Mouse (Mus musculus) heart, embryonic 15.5 days (tissue): Measurements from ENCODE around the gene Tgm2. TPM values are rescaled to one million over a fixed set of nuclear protein-coding genes. Genes with fewer than 3 reads are reported as not detected.

Experiments used
- ATAC-seq: fragments of 200-750 bp; cut with Nextera tagmentation; replicated peaks from 2 replicates; pipeline ENCODE4 v1.8.0; 2017; ENCODE audit warnings: low read depth, moderate TSS enrichment; ENCODE audit not compliant: insufficient number of reproducible peaks, insufficient read depth, low FRiP score
- H3K27ac ChIP-seq: fragments of 300-500 bp; sonication (generic); 2 replicates; pipeline ENCODE4 v1.5.1; 2015; ENCODE audit warnings: mild to moderate bottlenecking, inconsistent platforms
- H3K27me3 ChIP-seq: fragments of 300-500 bp; sonication (generic); 2 replicates; pipeline ENCODE4 v1.6.1; 2015; ENCODE audit warnings: inconsistent platforms
- H3K36me3 ChIP-seq: fragments of 300-500 bp; sonication (generic); 2 replicates; pipeline ENCODE4 v1.6.1; 2015; ENCODE audit warnings: mild to moderate bottlenecking, inconsistent platforms
- H3K4me1 ChIP-seq: fragments of 300-500 bp; sonication (generic); replicated peaks from 2 replicates; pipeline ENCODE4 v1.6.1; 2015; ENCODE audit warnings: inconsistent platforms
- H3K4me2 ChIP-seq: fragments of 300-500 bp; sonication (generic); 2 replicates; pipeline ENCODE4 v1.6.1; 2015; ENCODE audit warnings: inconsistent platforms, mild to moderate bottlenecking, moderate library complexity
- H3K4me3 ChIP-seq: fragments of 300-500 bp; sonication (generic); 2 replicates; pipeline ENCODE4 v1.5.1; 2015; ENCODE audit warnings: mild to moderate bottlenecking, inconsistent platforms
- H3K9ac ChIP-seq: fragments of 300-500 bp; sonication (generic); 2 replicates; pipeline ENCODE4 v1.6.1; 2015; ENCODE audit warnings: mild to moderate bottlenecking, inconsistent platforms
- H3K9me3 ChIP-seq: fragments of 300-500 bp; sonication (generic); replicated peaks from 2 replicates; pipeline ENCODE4 v1.6.1; 2016; ENCODE audit warnings: inconsistent platforms
- WGBS: fragments of 180-500 bp; shearing (Covaris S2); methylation state at CpG from one replicate; pipeline ENCODE4 v1.1.7; 2015; ENCODE audit warnings: mixed read lengths; 5-methylcytosine and 5-hydroxymethylcytosine counted together
- polyA plus RNA-seq: library from polyadenylated mRNA; unstranded; fragments of >200 nt; fragmentation: Nextera tagmentation; extraction: Ambion mirVana; gene quantifications from 2 replicates; pipeline ENCODE4 v1.2.1, GENCODE M21; 2015

Gene Tgm2
- polyA plus RNA-seq, 1 experiment from 2014 or later = 208 TPM

DNA sequence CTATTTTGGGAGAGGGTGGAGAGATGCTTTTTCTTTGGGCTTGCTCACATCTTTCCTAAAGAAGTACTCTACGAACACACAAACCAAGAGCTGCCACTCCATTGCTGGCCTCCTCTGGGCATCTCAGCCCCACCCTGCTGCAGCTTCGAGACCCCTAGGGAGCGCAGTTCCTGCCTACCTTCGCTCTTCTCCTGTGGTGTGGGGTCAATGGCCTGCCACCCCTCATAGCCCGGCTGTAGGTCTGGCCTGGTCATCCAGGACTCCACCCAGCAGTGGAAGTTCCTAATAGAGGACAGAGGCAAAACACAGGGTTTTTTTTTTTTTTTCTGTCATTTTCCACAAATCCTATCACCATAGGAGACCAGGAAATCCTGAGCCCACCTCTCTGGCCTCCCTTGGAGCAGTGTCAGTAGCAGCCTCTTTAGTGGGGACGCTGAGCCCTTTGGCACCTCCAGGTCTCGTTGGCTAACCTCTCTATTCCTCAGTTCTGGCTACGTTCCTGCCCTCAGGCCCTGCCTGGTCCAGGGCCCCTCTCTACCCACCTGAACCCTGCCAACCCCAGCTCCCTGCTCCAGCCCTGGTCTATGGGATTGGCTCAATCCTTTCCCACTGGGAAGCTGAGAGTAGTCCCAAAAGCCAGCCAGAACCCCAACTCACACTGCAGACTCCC, 17.6 kb downstream of the Tgm2 start:
- Histone ChIP-seq H3K4me1 (peaks cover 58% of the 10 kb centered on the region), H3K36me3 (peaks cover 53% of the 10 kb centered on the region), H3K9ac (0 out of 2 replicates have a peak overlapping the region, but pooled peaks have one; percentile 0)

DNA sequence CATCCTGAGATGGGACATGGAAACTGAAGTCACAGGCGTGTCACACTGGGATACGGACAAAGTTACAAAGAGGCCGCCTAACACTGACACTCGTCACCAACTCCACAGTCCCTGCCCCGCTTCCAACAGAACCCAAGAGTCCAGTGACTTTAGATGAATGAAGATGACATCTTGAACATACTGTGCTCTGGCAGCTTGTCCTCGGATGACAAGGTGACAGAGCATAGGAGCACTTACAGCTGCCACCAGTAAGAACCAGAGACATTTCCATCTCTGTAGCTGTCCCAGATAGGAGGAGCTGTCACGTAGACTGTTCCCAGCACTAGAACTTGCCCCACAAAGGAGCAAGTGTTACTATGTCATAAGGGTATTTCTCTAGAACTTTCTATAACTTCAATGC, 18.4 kb downstream of the Tgm2 start:
- Histone ChIP-seq H3K4me2 (no peak overlapping the region), H3K27ac (peak overlapping the region; percentile 82), H3K9me3 (no peaks in the 10 kb centered on the region), H3K27me3 (no peaks in the 10 kb centered on the region), H3K4me1 (peaks cover 65% of the 10 kb centered on the region), H3K9ac (peak overlapping the region; percentile 0; the same call in 1 of the 2 replicates), H3K36me3 (peaks cover 53% of the 10 kb centered on the region), H3K4me3 (no peak overlapping the region)
- WGBS = 44% methylated on average over 7 of the region's 7 CpGs
- ATAC-seq = peak; percentile 68

More for the DNA sequence above, 17.6 kb downstream of the Tgm2 start:
- WGBS = 53% methylated on average over 8 of the region's 8 CpGs
- Histone ChIP-seq H3K27me3 (no peaks in the 10 kb centered on the region), H3K9me3 (no peaks in the 10 kb centered on the region), H3K4me2 (no peak overlapping the region), H3K4me3 (no peak overlapping the region), H3K27ac (peak overlapping the region; percentile 82)
- no peak for ATAC-seq

DNA sequence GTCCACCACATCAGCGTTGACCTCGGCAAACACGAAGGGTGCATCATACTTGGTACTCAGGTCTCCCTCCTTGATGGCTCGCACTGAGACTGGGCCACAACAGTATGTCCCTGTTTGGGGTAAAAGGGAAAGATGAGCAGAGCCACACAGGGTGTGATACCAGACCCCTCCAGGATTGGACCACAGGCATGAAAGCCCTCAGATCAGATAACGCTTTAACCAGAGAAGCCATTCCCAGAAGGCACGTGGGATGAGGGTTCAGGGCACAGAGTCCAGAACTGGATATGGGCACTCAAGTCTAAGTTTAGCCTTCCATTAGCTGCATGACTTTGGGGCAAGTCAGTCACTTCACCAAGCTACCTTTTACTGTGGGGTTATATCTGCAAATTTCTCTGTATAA, 19.0 kb downstream of the Tgm2 start:
- Histone ChIP-seq H3K9me3 (no peaks in the 10 kb centered on the region), H3K36me3 (peaks cover 48% of the 10 kb centered on the region), H3K4me1 (peaks cover 70% of the 10 kb centered on the region), H3K9ac (no peak overlapping the region), H3K27ac (peak overlapping the region; percentile 82), H3K4me2 (no peak overlapping the region), H3K4me3 (no peak overlapping the region), H3K27me3 (no peaks in the 10 kb centered on the region)
- 79% methylated on average over 6 of the region's 6 CpGs for WGBS
- ATAC-seq = no peak

DNA sequence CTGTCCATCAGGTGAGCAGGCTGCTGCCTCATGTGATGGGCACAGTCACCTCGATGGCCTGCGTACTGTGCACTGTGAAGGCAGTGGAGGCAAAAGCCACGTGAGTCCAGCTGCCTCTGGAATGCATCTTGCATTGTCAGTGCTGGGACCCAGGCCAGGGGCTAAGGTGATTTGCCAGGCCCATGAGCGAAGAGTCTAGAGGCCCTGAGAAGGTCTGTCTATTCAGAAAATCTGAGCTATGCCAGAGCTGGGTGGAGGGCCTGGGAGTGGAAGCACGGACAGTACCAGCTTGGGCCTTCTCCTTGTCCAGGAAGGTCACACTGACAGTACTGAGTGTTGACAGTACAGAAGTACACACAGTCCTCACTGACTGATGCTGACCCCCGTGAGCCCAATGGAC, 23.4 kb downstream of the Tgm2 start:
- Histone ChIP-seq H3K27ac (peak overlapping the region; percentile 92), H3K4me3 (no peak overlapping the region), H3K4me1 (peaks cover 46% of the 10 kb centered on the region), H3K27me3 (no peaks in the 10 kb centered on the region), H3K9ac (no peak overlapping the region), H3K36me3 (peaks cover 65% of the 10 kb centered on the region), H3K9me3 (no peaks in the 10 kb centered on the region), H3K4me2 (no peak overlapping the region)
- peak; percentile 83 for ATAC-seq
- WGBS = 28% methylated on average over 6 of the region's 6 CpGs

DNA sequence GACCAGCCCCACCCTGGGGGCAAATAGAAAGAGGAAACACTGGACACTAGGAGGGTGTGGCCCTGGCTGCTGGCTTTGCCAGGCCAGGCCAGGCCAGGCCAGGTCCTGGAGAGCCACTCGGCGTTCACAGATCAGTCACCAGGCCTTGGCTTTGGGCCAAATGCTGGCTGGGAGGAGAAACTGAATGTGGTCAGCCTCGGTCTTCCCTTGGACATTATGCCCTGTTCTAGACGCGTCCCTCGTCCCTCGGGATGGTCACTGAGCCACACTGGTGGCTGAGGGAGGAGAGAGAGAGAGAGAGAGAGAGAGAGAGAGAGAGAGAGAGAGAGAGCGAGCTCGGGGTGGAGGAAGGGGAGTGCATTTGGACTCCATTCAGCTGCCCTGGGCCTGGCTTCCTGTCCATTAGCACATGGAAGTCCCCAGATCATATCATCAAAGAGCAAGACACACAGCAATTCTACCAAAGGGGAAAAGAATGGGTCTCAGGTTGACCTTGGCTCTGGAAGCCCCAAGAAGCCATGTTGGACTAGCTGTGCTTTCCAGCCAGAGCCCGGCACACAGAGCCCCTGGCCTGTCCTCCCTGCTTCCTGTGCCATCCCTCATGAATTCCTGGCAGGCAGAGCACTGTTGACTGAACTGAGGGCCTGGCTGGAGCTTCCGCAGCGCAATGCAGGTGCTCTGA, 24.4 kb downstream of the Tgm2 start:
- Histone ChIP-seq H3K9ac (no peak overlapping the region), H3K27ac (peak overlapping the region; percentile 92), H3K27me3 (no peaks in the 10 kb centered on the region), H3K4me1 (peaks cover 40% of the 10 kb centered on the region), H3K4me3 (no peak overlapping the region), H3K9me3 (no peaks in the 10 kb centered on the region), H3K4me2 (no peak overlapping the region), H3K36me3 (peaks cover 69% of the 10 kb centered on the region)
- ATAC-seq = peak; percentile 16; the same call in 1 of the 2 replicates
- 34% methylated on average over 11 of the region's 12 CpGs for WGBS

DNA sequence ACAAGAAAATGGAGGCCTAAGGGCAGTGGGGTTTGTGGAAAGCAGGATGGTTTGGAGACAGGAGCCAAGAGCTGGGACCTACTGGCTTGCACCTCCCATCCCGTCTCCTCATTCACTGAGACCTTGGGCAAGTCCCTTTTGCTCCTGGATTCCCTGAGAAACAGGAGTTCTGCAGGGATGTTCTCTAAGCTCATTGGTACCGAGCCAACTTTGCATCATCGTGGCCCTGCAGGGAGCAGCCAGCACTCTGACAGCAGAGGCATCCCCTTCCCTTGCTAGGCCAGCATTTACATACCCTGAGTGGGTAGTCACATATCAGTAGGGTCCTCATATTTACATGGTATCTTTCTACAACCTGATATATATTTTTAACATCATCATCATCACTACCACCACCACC, 25.4 kb downstream of the Tgm2 start:
- peaks cover 48% of the 10 kb centered on the region for H3K4me1 ChIP-seq
- H3K9me3 ChIP-seq = no peaks in the 10 kb centered on the region
- H3K27me3 ChIP-seq = no peaks in the 10 kb centered on the region
- H3K36me3 ChIP-seq = peaks cover 63% of the 10 kb centered on the region
- ATAC-seq = no peak
- 74% methylated on average over 3 of the region's 3 CpGs for WGBS
- H3K27ac ChIP-seq = no peak overlapping the region
- no peak overlapping the region for H3K9ac ChIP-seq
- H3K4me2 ChIP-seq = no peak overlapping the region
- H3K4me3 ChIP-seq = no peak overlapping the region

DNA sequence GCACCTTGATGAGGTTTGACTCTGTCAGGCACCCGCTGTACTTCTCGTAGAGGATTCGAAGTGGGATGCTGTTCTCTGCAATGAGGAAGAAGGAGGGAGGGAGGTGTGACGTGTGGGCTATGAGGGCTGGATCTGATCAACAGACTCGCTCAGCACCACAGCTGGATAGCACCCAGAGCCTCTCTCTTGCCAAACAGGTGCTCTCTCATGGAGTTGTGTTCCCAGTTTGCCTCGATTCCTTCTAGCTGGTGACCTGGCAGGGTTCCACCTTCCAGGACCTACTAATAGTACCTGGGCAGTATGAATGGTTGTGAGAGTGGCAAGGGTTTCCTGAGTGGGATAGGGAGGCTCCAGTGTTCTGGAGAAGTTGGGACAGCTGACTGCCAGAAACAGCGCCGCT, 26.0 kb downstream of the Tgm2 start:
- H3K4me3 ChIP-seq = no peak overlapping the region
- H3K27me3 ChIP-seq = no peaks in the 10 kb centered on the region
- no peak for ATAC-seq
- no peak overlapping the region for H3K27ac ChIP-seq
- peaks cover 52% of the 10 kb centered on the region for H3K4me1 ChIP-seq
- peaks cover 57% of the 10 kb centered on the region for H3K36me3 ChIP-seq
- WGBS = 79% methylated on average over 8 of the region's 8 CpGs
- no peak overlapping the region for H3K4me2 ChIP-seq
- H3K9me3 ChIP-seq = no peaks in the 10 kb centered on the region
- H3K9ac ChIP-seq = no peak overlapping the region

DNA sequence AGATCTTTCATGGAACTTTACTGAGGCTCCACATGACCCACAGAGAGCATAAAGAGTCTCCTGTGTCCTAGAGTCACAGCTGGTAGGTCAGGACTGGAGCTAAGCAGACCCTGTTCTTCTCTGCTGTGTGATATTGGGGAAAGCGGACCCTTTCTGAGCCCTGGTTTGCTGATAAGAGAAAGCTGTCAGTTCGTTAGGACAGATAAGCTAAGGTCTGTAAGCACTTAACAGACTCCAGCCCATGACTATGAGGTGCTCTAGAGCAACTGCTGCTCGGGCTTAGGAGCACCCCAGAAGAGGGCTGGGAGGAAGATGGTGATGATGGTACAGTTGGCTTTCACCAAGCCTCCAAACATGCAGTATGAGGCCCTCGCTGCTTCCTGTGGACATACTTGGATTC, 27.1 kb downstream of the Tgm2 start:
- H3K4me2 ChIP-seq = no peak overlapping the region
- no peak overlapping the region for H3K4me3 ChIP-seq
- H3K36me3 ChIP-seq = peaks cover 49% of the 10 kb centered on the region
- H3K9ac ChIP-seq = no peak overlapping the region
- H3K4me1 ChIP-seq = peaks cover 61% of the 10 kb centered on the region
- no peak overlapping the region for H3K27ac ChIP-seq
- no peaks in the 10 kb centered on the region for H3K27me3 ChIP-seq
- 65% methylated on average over 4 of the region's 4 CpGs for WGBS
- no peak for ATAC-seq
- no peaks in the 10 kb centered on the region for H3K9me3 ChIP-seq

DNA sequence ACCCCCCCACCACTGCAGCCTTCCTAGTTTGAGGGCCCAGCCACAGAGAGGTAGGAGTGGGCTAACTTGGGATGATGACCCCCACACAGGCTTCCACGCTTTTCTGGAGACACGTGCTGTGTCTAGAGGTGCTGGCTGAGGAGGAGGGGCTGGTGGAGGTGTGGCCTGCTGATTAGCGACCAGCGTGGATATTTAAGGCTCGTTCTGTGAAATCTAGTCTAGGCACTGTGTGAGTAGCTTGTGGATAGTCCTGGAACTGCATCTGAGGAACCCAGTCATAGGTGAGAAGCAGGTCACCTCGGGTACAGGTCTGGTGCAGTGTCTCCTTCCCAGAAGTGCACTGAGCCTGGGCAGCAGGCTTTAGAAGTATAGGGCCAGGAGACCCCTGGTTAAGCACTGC, 29.6 kb downstream of the Tgm2 start:
- H3K27ac ChIP-seq = peak overlapping the region; percentile 35
- ATAC-seq = no peak
- peaks cover 54% of the 10 kb centered on the region for H3K4me1 ChIP-seq
- H3K9me3 ChIP-seq = no peaks in the 10 kb centered on the region
- H3K27me3 ChIP-seq = no peaks in the 10 kb centered on the region
- no peak overlapping the region for H3K9ac ChIP-seq
- WGBS = 26% methylated on average over 6 of the region's 6 CpGs
- H3K4me3 ChIP-seq = no peak overlapping the region
- no peak overlapping the region for H3K4me2 ChIP-seq
- H3K36me3 ChIP-seq = peaks cover 45% of the 10 kb centered on the region

DNA sequence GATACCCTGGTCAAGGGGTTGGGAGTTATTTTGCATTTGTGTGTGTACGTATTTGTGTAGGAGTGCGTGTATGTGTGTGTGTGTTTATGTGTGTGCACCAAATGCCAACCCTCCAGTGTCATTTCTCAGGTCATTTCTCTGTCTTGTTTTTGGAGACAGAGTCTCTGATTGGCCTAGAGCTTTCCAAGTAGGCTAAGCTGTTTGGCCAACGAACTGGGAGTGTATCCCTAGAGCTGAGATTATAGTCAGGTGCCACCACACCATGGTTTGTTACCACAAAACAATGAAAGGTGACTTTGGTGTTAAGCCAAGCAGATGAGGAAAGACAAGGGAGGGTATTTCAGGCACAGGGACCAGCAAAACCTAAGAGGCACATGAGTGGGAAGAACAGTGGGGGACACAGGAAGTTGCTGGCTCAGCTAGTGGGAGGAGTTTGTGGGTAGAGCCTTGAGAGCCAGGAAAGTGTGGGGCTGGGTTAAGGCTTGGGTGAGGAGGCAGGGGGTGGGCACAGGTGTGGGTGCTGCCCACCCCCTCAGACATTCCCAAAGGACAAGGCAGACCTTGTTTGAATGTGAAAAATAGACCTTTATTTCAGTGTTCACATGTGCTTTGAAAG, 30.3 kb downstream of the Tgm2 start:
- WGBS = 85% methylated on average over 3 of the region's 3 CpGs
- Histone ChIP-seq H3K9me3 (no peaks in the 10 kb centered on the region), H3K4me2 (no peak overlapping the region), H3K9ac (no peak overlapping the region; the same call in 1 of the 2 replicates), H3K4me3 (no peak overlapping the region), H3K36me3 (peaks cover 44% of the 10 kb centered on the region), H3K4me1 (peaks cover 48% of the 10 kb centered on the region), H3K27me3 (no peaks in the 10 kb centered on the region), H3K27ac (peak overlapping the region; percentile 35)
- no peak for ATAC-seq

DNA sequence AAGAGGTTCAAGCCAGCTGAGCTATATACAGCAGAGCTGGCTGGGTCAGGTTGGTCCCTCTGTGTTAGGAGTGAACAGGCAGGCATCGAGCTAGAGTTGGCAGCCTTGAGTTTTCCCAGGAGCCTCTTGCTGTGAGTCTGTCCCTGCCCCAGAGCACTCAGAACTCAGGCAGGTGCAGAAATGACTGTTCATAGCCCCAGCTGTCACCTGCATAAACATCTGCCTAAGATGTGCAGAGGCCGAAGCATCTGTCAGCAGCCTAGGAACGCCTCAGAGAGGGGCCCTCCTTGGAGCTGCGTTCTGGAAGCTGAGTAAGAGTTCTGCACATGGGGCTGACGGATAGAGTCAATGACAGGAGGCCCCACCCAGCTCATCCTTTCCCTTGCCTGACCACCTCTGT, 31.3 kb downstream of the Tgm2 start:
- Histone ChIP-seq H3K4me2 (no peak overlapping the region), H3K36me3 (peaks cover 34% of the 10 kb centered on the region), H3K9me3 (no peaks in the 10 kb centered on the region), H3K9ac (no peak overlapping the region), H3K27me3 (no peaks in the 10 kb centered on the region), H3K27ac (peak overlapping the region; percentile 61), H3K4me3 (no peak overlapping the region), H3K4me1 (peaks cover 41% of the 10 kb centered on the region)
- no peak for ATAC-seq
- 14% methylated on average over 5 of the region's 5 CpGs for WGBS
